19 mouse cellular contexts compared by ENCODE assay signal in genomic region chr17:48598471-48599141, GRCm38 (mm10).
DNase-seq lines count a peak whose midpoint lies in the region; ATAC-seq lines count a peak whose summit lies in the region.
"Had no signal": no experiment of that assay in that cellular context is flagged by ENCODE, and none has a peak within 500 bp of the region (broad histone marks: within the 10 kb centered on the region; RNA-seq: fewer than 3 reads in every experiment).

No protein-coding gene starts in this region.

- peaks cover 8% of the 10 kb centered on the region; the same call in 1 of the 2 replicates for H3K4me1 ChIP-seq in heart, embryonic 12.5 days (replicated peaks)
- H3K4me1 ChIP-seq in kidney, embryonic 15.5 days, result peaks cover 6% of the 10 kb centered on the region; the same call in 1 of the 2 replicates
- H3K4me1 ChIP-seq: embryonic facial prominence, embryonic 12.5 days; limb, embryonic 12.5 days; liver, embryonic 15.5 days; megakaryocyte, embryonic 14.5 days had no signal

- WGBS in heart, embryonic 12.5 days, result 80% methylated on average over 16 of the region's 16 CpGs
- 76% methylated on average over 16 of the region's 16 CpGs for WGBS in kidney, embryonic 15.5 days

- H3K9me3 ChIP-seq in heart, embryonic 12.5 days (replicated peaks), result no peaks in the 10 kb centered on the region; the same call in 1 of the 2 replicates
- H3K9me3 ChIP-seq in kidney, embryonic 15.5 days (replicated peaks), result 0 out of 2 replicates have a peak, but pooled peaks cover under 1% of the 10 kb centered on the region
- H3K9me3 ChIP-seq: embryonic facial prominence, embryonic 12.5 days; liver, embryonic 15.5 days had no signal

- no peak overlapping the region for H3K27ac ChIP-seq in heart, embryonic 12.5 days (ENCODE audit: poor library complexity, severe bottlenecking)
- no peak overlapping the region for H3K27ac ChIP-seq in kidney, embryonic 15.5 days
- H3K27ac ChIP-seq: embryonic facial prominence, embryonic 12.5 days; limb, embryonic 12.5 days; liver, embryonic 15.5 days had no signal

- H3K36me3 ChIP-seq in heart, embryonic 12.5 days, result no peaks in the 10 kb centered on the region
- H3K36me3 ChIP-seq in kidney, embryonic 15.5 days, result no peaks in the 10 kb centered on the region
- H3K36me3 ChIP-seq: embryonic facial prominence, embryonic 12.5 days; limb, embryonic 12.5 days; liver, embryonic 15.5 days had no signal

- H3K9ac ChIP-seq in heart, embryonic 12.5 days, result no peak overlapping the region
- H3K9ac ChIP-seq in kidney, embryonic 15.5 days, result no peak overlapping the region
- H3K9ac ChIP-seq: embryonic facial prominence, embryonic 12.5 days; limb, embryonic 12.5 days; liver, embryonic 15.5 days had no signal

- DNase-seq in heart, adult 18-20 months, result peak; percentile 10
- peak; percentile 30 to 70 for DNase-seq in kidney, postnatal 36 days
- peak; percentile 70 for DNase-seq in cerebellum, adult 9-10 months
- DNase-seq in gastrocnemius, postnatal 25 days, result peak; percentile 46
- DNase-seq: layer of hippocampus, adult 9-11 months; lung, postnatal 10 days; retina, postnatal 1 day had no signal

- no peak overlapping the region for H3K4me3 ChIP-seq in heart, embryonic 12.5 days
- no peak overlapping the region for H3K4me3 ChIP-seq in kidney, embryonic 15.5 days (replicated peaks)
- H3K4me3 ChIP-seq: embryonic facial prominence, embryonic 12.5 days; limb, embryonic 12.5 days; liver, embryonic 15.5 days; megakaryocyte, embryonic 14.5 days had no signal

- H3K4me2 ChIP-seq in heart, embryonic 12.5 days, result no peak overlapping the region
- H3K4me2 ChIP-seq in kidney, embryonic 15.5 days, result no peak overlapping the region
- H3K4me2 ChIP-seq: embryonic facial prominence, embryonic 12.5 days; limb, embryonic 12.5 days; liver, embryonic 15.5 days had no signal

- no peak for ATAC-seq in heart, embryonic 12.5 days (ENCODE audit: insufficient number of reproducible peaks, low FRiP score)
- no peak for ATAC-seq in kidney, embryonic 15.5 days (replicated peaks; ENCODE audit: low FRiP score)
- no peak for ATAC-seq in inflammation-experienced regulatory T-cells, adult 6 months
- no peak for ATAC-seq in megakaryocyte progenitor cell, adult 5-6 weeks (replicated peaks; ENCODE audit: poor library complexity)
- ATAC-seq: activated CD4-positive, CD25-positive, alpha-beta regulatory T cell, adult 4 months; hindbrain, embryonic 16.5 days; midbrain, embryonic 16.5 days; Patski had no signal

- no peaks in the 10 kb centered on the region; the same call in 1 of the 2 replicates for H3K27me3 ChIP-seq in heart, embryonic 12.5 days (replicated peaks)
- no peaks in the 10 kb centered on the region for H3K27me3 ChIP-seq in kidney, embryonic 15.5 days
- H3K27me3 ChIP-seq: embryonic facial prominence, embryonic 12.5 days; limb, embryonic 12.5 days; liver, embryonic 15.5 days had no signal

Comparison
In these comparisons a context has a peak if more than half of its experiments do, and no peak if none do; other contexts are left out.
1. DNase-seq: peak in every context shown above with its lines; median percentile 70 in cerebellum, adult 9-10 months; 50 in kidney, postnatal 36 days; 46 in gastrocnemius, postnatal 25 days; 10 in heart, adult 18-20 months.